Mouse (Mus musculus) monocyte, adult 59 days (primary cell): ENCODE results near the gene Htr3b. TPM values are rescaled to one million over a fixed set of nuclear protein-coding genes. Genes with fewer than 3 reads are reported as not detected.

Experiments used
- total RNA-seq, 2 experiments: library from RNA; stranded (reverse); gene quantifications; one replicate each; pipeline ENCODE4 v1.2.4; 2023

Htr3b gene
- not detected for total RNA-seq

DNA sequence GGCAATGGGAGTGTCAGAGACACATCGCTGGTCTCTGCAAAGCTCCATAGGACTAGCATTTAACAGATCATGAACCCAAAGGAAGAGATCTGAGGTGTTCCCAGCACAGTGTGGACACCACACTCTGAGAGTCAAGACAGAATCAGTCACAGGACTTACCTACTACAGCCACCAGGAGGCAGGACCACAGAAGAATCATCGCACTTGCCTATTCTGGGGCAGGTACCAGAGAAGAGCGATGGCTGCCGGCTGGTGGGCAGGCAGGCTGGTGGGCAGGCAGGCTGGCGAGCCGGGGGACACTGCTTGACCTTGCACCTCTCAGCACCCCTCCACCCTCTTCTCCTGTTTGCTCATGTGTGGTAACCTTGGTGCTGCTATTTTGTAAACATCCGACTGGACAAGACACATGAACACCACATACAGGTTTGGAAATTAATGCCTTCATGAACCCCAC, at the start of gene Htr3b:
Gene Htr3b, minus strand, starts transcription at position 404 of the 454 bp plus-strand sequence.

DNA sequence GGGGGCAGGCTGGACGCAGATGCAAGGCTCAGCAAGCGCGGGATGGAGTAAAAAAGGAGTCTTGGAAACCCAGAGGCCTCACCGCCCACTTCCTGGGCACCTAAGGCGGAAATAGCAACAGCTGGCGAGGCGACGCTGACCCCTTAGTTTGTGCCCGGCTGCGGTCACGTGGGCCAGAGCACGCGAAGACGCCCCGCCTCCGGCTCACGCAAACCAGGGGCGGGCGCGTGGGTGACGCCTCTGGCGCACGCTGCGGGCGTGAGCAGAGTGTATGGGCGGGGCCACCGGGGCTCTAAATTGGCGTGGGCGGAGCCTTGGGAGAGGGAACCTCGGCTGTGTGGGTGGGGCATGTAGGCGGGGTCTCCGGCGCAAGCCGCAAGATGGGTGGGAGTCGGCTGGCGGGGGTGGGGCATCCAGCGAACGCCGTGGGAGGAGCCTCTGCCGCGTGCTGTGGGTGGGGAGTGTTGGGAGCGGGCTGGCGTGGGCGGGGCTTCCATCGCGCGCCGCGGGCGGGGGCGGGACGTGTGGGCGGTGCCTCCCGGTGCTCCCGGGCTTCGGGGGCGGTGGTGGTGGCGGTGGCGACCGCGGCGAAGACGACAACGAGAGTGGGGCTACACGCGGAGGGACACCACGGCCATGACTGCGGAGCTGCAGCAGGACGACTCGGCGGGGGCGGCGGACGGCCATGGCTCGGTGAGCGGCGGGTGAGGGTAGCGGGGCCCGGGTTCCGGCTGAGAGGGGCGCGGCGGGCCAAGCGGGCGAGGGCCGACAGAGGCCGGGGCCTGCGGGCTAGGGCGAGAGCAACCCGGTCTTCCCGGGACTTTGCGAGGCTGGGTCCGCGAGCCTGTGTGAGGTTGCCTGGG, 20.3 kb upstream of the Htr3b start, which contains the start of gene Usp28:
Gene Usp28, plus strand, starts transcription at position 531 of the 863 bp plus-strand sequence.

GRCm38 (mm10) chr9:48910885-48911537, 53.8 kb downstream of the Htr3b start, which contains the start of gene Htr3a:
Gene Htr3a (minus strand): TSS chr9:48911099.

Other genes with a start within 250 kb of the Htr3b start
- gene Zbtb16, start 128.8 kb downstream of the Htr3b start, total RNA-seq = 10 to 100 TPM; 24.6 to 25.3 TPM
- not detected for gene Htr3a, start 53.9 kb downstream of the Htr3b start, total RNA-seq
- gene Usp28, start 20.4 kb upstream of the Htr3b start, total RNA-seq = 10 to 100 TPM; 12.1 to 16.5 TPM
- 10 to 100 TPM; 19.1 to 22.4 TPM for gene Zw10, start 90.6 kb upstream of the Htr3b start, total RNA-seq
- gene Tmprss5, start 116.3 kb upstream of the Htr3b start, total RNA-seq = not detected